Mouse (Mus musculus) liver, postnatal 0 days (tissue): Measurements from ENCODE around the gene Slc2a9. TPM values are rescaled to one million over a fixed set of nuclear protein-coding genes. Genes with fewer than 3 reads are reported as not detected.

Experiments
- ATAC-seq: fragments of 200-750 bp; cut with Nextera tagmentation; 2 replicates; pipeline ENCODE4 v1.8.0; 2017; ENCODE audit warnings: mild to moderate bottlenecking, moderate library complexity
- DNase-seq: peaks from one replicate; pipeline ENCODE4 v3.0.0-alpha.2; 2016
- H3K27ac ChIP-seq: fragments of 300-500 bp; sonication (generic); 2 replicates; pipeline ENCODE4 v1.5.1; 2014; ENCODE audit warnings: antibody characterized with exemption, moderate library complexity, mild to moderate bottlenecking, low read depth
- H3K27me3 ChIP-seq: fragments of 300-500 bp; sonication (generic); 2 replicates; pipeline ENCODE4 v1.6.1; 2014; ENCODE audit warnings: low read length, control low read depth, mixed read lengths; ENCODE audit not compliant: insufficient read depth
- H3K36me3 ChIP-seq: fragments of 300-500 bp; sonication (generic); replicated peaks from 2 replicates; pipeline ENCODE4 v1.6.1; 2014; ENCODE audit warnings: mild to moderate bottlenecking, control low read depth, low read length, moderate library complexity, mixed read lengths; ENCODE audit not compliant: insufficient read depth
- H3K4me1 ChIP-seq: fragments of 300-500 bp; sonication (generic); 2 replicates; pipeline ENCODE4 v1.6.1; 2014; ENCODE audit warnings: antibody characterized with exemption, mild to moderate bottlenecking, control low read depth; ENCODE audit not compliant: insufficient read depth
- H3K4me2 ChIP-seq: fragments of 300-500 bp; sonication (generic); 2 replicates; pipeline ENCODE4 v1.6.1; 2014; ENCODE audit warnings: low read depth, mild to moderate bottlenecking, low read length, moderate library complexity, mixed read lengths
- H3K4me3 ChIP-seq: fragments of 300-500 bp; sonication (generic); 2 replicates; pipeline ENCODE4 v1.5.1; 2014; ENCODE audit warnings: low read depth, low read length
- H3K9ac ChIP-seq: fragments of 300-500 bp; sonication (generic); replicated peaks from 2 replicates; pipeline ENCODE4 v1.6.1; 2014; ENCODE audit warnings: mild to moderate bottlenecking, moderate library complexity
- H3K9me3 ChIP-seq: fragments of 300-500 bp; sonication (generic); 2 replicates; pipeline ENCODE4 v1.6.1; 2016; ENCODE audit warnings: mild to moderate bottlenecking, control low read depth, low read length, mixed read lengths
- CTCF ChIP-seq: sonication (generic); IDR thresholded peaks from 2 replicates; pipeline ENCODE4 v1.5.1; 2016; ENCODE audit warnings: antibody characterized with exemption, low read depth
- EP300 ChIP-seq: IDR thresholded peaks from 2 replicates; pipeline ENCODE4 v1.6.1; 2016; ENCODE audit warnings: antibody characterized with exemption, low read depth, mild to moderate bottlenecking
- WGBS: fragments of 180-500 bp; shearing (Covaris S2); extraction: QIAGEN DNeasy Blood & Tissue Kit; methylation state at CpG from one replicate; pipeline ENCODE4 v1.1.7; 2014; ENCODE audit not compliant: insufficient replicate concordance; 5-methylcytosine and 5-hydroxymethylcytosine counted together
- polyA plus RNA-seq: library from polyadenylated mRNA; unstranded; fragments of >200 nt; fragmentation: Nextera tagmentation; extraction: Ambion mirVana; gene quantifications from 2 replicates; pipeline ENCODE4 v1.2.1, GENCODE M21; 2015

Slc2a9 gene
- polyA plus RNA-seq, 1 experiment from 2014 or later: 3.3 TPM

GRCm38 (mm10) chr5:38302651-38303050 lies 200.3 kb downstream of the Slc2a9 start:
- Histone ChIP-seq H3K27me3 (no peaks in the 10 kb centered on the region), H3K9me3 (no peaks in the 10 kb centered on the region), H3K27ac (no peak overlapping the region), H3K4me3 (no peak overlapping the region), H3K4me1 (no peaks in the 10 kb centered on the region; the same call in 1 of the 2 replicates), H3K4me2 (no peak overlapping the region), H3K9ac (no peak overlapping the region), H3K36me3 (no peaks in the 10 kb centered on the region)
- no peak for TF ChIP-seq EP300
- TF ChIP-seq CTCF: no peak
- 48% methylated on average over 12 of the region's 12 CpGs for WGBS
- no peak for ATAC-seq
- no peak for DNase-seq

- Histone ChIP-seq H3K27ac (no peak overlapping the region), H3K36me3 (no peaks in the 10 kb centered on the region), H3K4me3 (no peak overlapping the region), H3K9ac (no peak overlapping the region), H3K4me1 (no peaks in the 10 kb centered on the region), H3K4me2 (no peak overlapping the region), H3K9me3 (no peaks in the 10 kb centered on the region), H3K27me3 (no peaks in the 10 kb centered on the region)
- ATAC-seq (no peak), DNase-seq (no peak)
- 80% methylated on average over 12 of the region's 12 CpGs for WGBS
- TF ChIP-seq EP300: no peak
- TF ChIP-seq CTCF: no peak
Observed at GRCm38 (mm10) chr5:38301761-38302411, 201.1 kb downstream of the Slc2a9 start.

Other genes with a start within 250 kb of the Slc2a9 start
- gene Tmem128, start 243.0 kb downstream of the Slc2a9 start, polyA plus RNA-seq: 45.3 and 45.8 TPM in 2 replicates
- gene Otop1, start 227.2 kb downstream of the Slc2a9 start, polyA plus RNA-seq: not detected in 2 replicates
- not detected in 2 replicates for gene Drd5, start 183.8 kb downstream of the Slc2a9 start, polyA plus RNA-seq
- gene Wdr1, start 60.1 kb upstream of the Slc2a9 start, polyA plus RNA-seq: 56.1 and 60.7 TPM in 2 replicates
- gene Zfp518b, start 181.7 kb upstream of the Slc2a9 start, polyA plus RNA-seq: 1.1 and 1.7 TPM in 2 replicates